Mouse (Mus musculus) G1E (cell line): ENCODE measurements around the gene Slc39a8.

Experiments used
- CTCF ChIP-seq: IDR thresholded peaks from 2 replicates; pipeline ENCODE4 v1.5.1; 2012; ENCODE audit warnings: low read depth, low read length, inconsistent platforms, mixed read lengths
- GATA1 ChIP-seq: IDR thresholded peaks from 2 replicates; pipeline ENCODE4 v1.6.1; 2012; ENCODE audit warnings: borderline replicate concordance, low read length, inconsistent platforms, mixed read lengths
- GATA2 ChIP-seq: IDR thresholded peaks from 2 replicates; pipeline ENCODE4 v1.6.1; 2012; ENCODE audit warnings: low read depth, low read length, inconsistent platforms, borderline replicate concordance
- POLR2AphosphoS5 ChIP-seq: IDR thresholded peaks from 2 replicates; pipeline ENCODE4 v1.6.1; 2012; ENCODE audit warnings: low read depth, low read length, inconsistent platforms; ENCODE audit not compliant: insufficient replicate concordance
- TAL1 ChIP-seq: conservative IDR thresholded peaks from 2 replicates; pipeline ENCODE4 v1.6.1; 2012; ENCODE audit warnings: low read depth, low read length, inconsistent platforms, mixed read lengths

- TF ChIP-seq TAL1, result no peak
- TF ChIP-seq CTCF, result no peak
- no peak for TF ChIP-seq GATA1
- no peak for TF ChIP-seq POLR2AphosphoS5
- TF ChIP-seq GATA2, result no peak
These were observed 78.3 kb downstream of the Slc39a8 start for GRCm38 (mm10) chr3:135903366-135903765.
